Mouse (Mus musculus): ENCODE results near the gene Rpp25.

DNA sequence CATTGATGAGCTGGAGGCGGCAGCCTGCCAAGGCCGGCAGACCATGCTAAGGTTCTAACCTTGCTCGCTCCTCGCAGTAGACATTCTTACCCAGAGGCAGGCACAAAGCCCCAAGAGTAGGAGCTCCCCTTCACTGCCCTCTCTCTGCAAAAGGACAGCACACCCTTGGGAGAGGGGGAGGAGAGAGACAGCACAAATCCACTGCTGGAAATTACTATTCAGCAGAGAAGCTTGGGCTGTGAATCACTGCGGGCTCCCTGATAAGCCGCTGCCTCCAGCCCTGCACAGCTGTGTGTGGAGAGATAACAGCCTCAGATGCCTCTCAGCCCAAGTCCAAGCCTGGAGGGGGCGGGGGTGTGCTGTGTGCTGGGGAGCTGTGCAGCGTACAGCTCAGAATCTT lies 1.9 kb downstream of the Rpp25 start:
- TF ChIP-seq CTCF (IDR thresholded peaks at IDR 0.05; ENCODE audit: low read depth) (peak; percentile 22), EP300 (IDR thresholded peaks at IDR 0.05; ENCODE audit: low read depth) (peak; percentile 82; the same call in 1 of the 2 replicates)

Measured in heart, postnatal 0 days (tissue).